Mouse (Mus musculus) mesoderm, embryonic 11.5 days (tissue): Measurements from ENCODE around the gene Tuft1.
"Not testable (repeated sequence)": the region's sequence is repeated elsewhere in the genome, so short reads cannot be mapped to it uniquely, and the experiment has no call there.

Experiments used
- DNase-seq: peaks from one replicate; pipeline ENCODE4 v3.0.0-alpha.2; 2012; ENCODE audit warnings: low read depth, low spot score

The Tuft1 gene

DNA sequence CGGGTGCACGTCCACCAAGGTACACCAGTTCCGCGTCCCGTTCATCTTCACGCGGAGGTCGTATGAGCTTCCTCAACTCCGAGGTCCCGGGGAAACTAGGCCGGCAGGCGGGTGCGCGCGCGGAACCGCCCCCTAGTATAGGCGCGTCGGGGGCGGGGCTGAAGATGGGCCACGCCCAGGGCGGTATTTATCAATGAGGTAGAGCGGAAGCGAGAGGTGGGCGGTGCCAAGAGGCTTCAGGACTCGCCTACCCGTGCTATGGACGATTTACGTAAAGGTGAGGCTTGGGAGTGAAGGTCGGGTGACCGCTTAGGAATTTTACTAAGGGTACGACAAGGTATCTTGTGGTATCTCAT is at the start of gene Tuft1:
Tuft1 (minus strand) TSS at position 133 of the 356 bp plus-strand sequence.
- not testable (repeated sequence) for DNase-seq

DNA sequence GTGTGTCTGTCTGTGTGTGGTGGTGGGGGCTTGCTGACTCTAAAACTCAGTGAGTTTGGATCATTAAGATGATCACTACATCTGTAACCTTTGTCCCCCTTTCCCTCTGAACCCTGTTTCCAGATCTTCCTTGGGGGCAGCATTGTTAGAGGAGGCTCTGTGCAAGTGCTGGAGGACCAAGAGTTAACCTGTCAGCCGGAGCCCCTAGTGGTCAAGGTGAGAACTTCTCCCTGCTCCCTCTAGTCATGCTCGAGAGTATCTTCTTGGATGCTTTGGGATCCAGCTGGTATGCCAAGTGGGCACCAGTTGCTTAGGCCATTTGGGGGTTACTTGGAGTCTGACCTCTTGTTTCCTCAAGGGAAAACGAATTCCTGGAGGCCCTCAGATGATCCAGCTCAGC is 44.7 kb upstream of the Tuft1 start:
- DNase-seq: not testable (repeated sequence)

DNA sequence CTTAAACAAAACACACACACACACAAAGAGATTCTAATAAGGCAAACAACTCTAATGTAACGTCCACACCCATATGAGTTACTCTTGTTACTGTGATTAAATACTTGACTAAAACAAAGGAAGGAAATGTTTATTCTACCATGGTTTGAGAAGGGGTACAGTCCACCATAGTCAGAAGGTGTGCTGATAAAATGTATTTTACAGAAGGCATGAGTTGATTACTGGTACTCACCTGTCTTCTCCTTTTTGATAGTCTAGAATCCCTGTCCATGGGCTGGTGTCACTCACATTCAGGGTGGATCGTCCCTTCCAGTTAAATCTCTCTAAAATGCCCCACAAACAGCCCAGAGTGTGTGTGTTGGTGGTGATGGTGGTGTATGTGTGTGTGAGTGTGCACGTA is 44.2 kb upstream of the Tuft1 start:
- no peak for DNase-seq

DNA sequence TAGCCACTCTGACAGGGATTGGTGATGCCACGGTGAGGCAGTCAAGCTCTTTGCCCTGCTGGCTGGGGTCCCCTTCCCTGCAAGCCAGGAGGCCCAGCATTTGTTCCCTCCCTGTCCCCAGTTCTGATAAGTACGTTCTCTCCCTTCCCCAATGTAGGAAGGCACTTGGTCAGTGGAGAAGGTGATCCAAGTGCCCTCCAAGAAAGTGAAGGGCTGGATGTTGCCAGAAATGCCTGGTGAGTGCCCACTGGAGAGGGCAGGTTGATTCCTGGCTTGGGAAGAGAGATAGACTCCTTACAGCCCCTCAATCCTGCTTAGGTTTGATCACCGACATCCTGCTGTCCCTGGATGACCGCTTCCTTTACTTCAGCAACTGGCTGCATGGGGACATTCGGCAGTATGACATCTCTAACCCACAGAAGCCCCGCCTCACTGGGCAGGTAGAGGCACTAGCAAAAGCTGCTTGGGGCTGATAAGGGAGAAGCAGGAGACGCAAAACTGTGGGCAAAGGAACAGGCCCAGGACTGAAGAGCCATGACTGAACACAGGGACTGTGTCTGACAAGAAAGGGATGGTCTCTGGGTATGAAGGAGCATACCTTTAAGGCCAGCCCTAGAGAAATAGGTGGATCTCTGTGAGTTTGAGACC is 43.6 kb upstream of the Tuft1 start:
- DNase-seq: not testable (repeated sequence)

DNA sequence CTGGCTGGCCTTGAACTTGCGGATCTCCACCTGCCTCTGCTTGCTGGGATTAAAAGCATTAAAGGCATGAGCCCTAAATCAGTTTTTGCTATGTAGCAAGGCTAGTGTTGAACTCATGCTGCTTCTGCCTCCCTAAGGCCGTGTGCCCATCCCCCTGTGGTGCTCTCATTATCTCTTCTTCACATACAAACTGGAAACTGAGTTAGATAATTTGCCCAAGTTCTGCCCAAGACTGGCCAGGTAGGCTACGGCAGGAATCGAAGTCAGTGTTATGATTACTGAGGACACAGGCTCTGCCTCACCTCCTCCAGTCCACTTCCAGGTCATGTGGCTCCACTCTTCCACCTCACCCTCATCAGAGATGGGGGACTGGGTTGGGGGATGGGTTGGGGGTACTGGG is 37.6 kb upstream of the Tuft1 start:
- DNase-seq: not testable (repeated sequence)

DNA sequence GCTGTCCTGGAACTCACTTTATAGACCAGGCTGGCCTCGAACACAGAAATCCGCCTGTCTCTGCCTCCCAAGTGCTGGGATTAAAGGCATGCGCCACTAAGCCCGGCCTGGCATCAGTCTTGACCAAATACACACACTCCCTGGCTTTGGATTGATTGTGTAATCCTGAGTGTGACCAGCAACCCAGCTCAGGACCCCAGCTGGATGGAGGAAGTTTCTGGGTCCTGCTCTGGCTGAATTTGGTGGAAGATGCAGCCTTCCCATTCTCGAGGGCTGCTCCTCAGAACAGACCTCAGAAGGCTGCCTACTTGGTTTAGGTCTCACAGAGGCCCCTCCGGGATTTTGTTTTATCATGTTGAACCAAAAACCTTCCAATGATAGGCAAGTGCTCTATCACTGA is 36.9 kb upstream of the Tuft1 start:
- not testable (repeated sequence) for DNase-seq

DNA sequence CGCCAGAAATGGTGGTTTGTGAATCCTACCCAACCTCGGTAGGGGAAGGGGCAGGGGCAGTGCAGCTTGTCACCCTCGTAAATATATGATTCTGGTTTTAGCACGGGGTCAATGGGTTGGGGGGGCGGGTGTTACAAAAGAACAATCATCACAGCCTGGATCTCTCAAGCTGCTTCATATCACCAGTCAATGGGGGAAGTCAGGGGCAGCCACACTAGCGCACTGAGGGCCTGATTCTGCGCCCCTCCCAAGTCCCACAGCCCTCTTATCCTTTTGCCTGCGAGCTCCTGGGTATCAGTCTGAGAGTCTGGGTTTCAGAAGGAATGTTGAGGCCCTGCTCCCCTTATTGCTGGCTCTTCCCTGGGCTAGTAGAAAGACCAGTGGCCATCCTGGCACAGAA is 35.2 kb upstream of the Tuft1 start:
- not testable (repeated sequence) for DNase-seq

DNA sequence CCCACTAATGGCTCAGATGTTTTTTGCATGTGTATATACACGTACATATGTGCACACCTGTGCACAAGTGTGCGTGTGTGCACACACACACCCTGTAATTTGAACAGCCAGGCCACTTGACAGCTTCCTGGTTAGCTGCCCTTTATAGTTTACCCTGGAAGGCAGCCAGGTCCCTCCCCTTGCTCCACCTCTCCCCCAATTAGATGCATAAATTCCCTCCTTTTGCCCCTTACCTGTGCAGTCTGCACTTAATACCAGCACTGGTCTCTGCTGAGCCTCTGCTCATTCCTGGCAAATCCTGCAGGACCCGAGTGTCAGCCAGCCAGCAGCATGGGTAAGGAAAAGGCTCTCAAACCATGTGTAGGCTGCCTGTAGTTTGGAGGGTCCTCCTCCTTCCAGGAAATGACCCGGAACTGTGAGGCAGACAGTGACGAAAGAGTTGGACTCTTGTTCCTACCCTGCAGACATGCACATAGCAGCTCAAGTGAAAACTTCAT is 34.7 kb upstream of the Tuft1 start, which contains the start of gene Selenbp2:
Selenbp2 (plus strand) TSS at position 228 of the 497 bp plus-strand sequence.
- no peak for DNase-seq

DNA sequence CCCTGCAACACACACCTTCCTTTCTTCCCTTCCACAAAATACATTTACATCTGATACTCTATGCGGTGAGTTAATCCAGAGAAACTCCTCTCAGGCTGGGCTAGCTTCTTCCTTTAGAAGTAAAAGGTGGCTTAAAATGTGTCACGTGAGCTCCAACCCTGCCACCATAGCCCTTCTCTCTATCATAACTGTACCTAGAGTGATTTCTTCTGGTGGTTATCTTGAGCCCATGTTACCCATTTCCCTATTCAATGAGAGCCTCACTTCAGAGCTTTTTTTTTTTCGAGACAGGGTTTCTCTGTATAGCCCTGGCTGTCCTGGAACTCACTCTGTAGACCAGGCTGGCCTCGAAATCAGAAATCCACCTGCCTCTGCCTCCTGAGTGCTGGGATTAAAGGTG is 33.0 kb upstream of the Tuft1 start:
- DNase-seq: not testable (repeated sequence)

DNA sequence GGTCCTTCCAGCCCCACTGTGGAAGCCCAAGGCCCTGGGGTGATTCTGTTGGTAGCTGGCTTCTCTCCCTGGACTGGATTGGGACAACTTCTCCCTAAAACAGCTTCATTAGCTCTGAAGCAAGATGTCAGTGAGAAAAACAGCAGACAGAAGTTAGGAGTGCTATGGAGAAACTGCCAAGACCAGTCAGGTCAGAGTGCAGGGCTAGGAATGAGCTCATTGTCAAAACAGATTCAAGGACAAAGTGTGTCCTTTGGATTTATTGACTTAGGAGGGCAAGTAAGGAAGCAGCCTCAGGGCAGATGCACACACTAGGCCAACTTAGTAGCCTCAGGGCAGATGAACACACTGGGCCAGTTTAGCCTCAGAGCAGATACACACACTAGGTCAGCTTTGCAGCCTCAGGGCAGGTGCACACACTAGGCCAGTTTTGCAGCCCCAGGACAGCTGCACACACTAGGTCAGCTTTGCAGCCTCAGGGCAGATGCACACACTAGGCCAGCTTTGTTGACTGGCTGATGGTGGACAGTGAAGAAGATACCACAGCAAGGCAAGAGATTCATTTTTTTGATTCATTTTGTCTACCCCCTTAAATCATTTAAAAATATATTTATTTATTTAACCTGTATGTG is 32.1 kb upstream of the Tuft1 start:
- no peak for DNase-seq

DNA sequence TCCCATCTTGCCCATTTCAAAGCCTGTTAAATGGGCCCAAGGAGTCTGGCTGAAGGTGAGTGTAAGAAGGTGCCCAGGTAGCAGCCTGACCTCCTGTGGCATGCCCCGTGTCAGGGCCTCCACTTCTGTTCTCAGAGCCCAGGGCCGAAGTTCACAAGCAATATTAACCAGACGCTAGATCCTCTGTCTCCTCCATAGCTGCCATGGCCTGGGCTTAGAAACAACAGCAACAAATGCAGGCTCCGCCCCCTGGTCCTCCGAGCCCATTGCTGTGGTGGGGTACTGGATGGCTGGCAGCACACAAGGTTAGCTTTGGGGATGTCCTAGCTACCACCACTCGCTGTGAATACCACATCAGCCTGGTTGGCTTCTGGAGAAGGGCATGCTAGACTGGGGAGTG is 31.5 kb upstream of the Tuft1 start:
- DNase-seq: not testable (repeated sequence)

DNA sequence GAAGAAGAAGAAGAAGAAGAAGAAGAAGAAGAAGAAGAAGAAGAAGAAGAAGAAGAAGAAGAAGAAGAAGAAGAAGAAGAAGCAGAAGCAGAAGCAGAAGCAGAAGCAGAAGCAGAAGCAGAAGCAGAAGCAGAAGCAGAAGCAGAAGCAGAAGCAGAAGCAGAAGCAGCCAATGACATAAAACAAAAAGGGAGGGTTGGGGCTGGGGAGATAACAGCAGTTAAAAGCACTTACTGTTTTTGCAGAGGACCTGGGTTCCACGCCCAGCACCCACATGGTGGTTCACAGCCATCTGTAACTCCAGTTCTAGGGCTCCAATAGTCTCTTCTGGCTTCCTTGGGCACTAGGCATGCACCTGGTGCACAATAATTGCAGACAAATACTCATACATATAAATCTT is 30.5 kb upstream of the Tuft1 start:
- DNase-seq: not testable (repeated sequence)

DNA sequence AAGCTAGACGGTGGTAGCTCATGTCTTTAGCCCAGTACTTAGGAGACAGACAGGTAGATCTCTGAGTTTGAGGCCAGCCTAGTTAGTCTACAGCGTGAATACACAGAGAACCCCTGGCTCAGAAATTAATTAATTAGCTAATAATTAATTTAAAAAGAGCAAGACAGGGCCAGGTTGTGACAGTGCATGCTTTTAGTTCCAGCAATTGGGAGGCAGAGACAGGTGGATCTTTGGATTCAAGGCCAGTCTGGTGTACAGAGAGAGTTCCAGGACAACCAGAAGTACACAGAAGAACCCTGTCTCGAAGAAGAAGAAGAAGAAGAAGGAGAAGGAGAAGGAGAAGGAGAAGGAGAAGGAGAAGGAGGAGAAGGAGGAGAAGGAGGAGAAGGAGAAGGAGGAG is 30.0 kb upstream of the Tuft1 start:
- DNase-seq: not testable (repeated sequence)

DNA sequence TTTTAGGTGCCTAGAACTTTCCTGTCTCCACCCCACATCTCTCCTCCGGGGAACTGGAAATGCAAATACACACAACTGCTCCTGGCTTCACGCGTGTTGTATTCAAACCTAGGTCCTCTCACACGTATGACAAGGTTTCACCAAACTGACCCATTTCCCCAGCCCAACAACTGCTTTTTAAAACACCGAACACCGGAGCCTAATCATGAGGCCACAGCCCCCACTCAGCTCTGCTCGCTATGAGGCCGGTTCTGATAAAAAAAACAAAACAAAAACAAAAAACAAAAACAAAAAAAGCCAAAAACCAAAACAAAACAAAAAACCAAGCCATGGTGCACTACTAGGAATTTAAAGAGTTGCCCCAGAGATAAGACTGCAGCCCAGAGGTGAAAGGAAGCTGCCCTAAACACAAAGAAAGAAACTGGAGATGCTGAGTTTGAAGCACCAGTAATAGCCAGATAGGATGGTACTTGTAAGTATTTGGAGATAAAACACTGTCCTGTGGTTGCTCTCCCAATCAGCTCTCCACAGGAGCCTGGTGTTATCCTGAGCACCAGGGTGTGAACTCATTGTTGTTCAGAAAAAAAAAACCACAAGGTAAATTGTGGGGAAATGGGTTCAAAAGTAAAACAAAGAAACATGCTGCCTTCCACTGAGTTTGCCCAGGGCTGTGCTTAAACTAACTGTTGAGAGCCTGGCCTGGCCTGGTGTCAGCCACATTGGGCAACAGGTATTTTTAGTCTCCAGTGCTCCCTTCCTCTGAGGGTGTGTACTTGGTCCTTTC is 27.5 kb upstream of the Tuft1 start:
- DNase-seq: not testable (repeated sequence)

DNA sequence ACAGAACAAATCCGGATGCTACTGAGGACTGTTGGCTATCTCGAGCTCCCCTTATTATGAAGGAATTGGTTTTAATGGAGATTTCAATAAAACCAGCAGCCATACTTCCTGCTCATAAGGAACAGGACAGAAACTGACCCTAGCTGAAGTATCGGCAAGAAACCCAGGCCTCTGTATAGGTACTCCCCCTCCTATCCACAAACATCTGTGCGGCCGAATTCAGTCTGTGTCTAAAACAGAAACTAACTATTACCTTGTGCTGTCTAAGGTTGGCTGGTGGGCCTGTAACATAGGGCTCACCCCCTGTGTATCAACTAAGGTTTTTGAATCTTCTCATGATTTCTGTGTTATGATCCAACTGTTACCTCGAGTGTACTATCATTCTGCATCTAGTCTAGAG is 25.0 kb upstream of the Tuft1 start:
- no peak for DNase-seq

DNA sequence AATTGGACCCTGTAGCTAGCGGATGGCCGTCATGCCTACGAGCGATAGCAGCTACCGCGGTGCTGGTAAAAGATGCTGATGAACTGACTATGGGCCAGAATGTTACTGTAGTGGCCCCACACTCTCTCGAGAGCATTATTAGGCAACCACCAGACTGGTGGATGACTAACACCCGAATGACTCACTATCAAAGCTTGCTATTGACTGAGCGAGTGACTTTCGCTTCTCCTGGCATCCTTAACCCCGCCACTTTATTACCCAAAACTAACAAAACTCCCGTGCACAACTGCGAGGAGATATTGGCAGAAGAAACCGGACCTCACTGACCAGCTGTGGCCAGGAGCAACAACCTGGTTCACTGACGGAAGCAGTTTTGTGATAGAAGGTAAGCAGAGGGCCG is 22.1 kb upstream of the Tuft1 start:
- DNase-seq: no peak

DNA sequence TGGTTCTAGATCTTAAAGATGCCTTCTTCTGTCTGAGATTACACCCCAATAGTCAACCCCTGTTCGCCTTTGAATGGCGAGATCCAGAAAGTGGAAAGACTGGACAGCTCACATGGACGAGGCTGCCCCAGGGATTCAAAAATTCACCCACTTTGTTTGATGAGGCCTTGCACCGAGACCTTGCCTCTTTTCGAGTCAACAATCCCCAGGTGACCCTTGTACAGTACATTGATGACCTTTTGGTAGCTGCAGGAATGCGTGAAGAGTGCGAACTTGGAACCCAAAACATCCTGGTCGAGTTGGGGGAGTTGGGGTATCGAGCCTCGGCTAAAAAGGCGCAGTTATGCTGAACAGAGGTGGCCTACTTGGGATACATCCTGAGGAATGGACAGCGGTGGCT is 21.4 kb upstream of the Tuft1 start:
- DNase-seq: not testable (repeated sequence)

DNA sequence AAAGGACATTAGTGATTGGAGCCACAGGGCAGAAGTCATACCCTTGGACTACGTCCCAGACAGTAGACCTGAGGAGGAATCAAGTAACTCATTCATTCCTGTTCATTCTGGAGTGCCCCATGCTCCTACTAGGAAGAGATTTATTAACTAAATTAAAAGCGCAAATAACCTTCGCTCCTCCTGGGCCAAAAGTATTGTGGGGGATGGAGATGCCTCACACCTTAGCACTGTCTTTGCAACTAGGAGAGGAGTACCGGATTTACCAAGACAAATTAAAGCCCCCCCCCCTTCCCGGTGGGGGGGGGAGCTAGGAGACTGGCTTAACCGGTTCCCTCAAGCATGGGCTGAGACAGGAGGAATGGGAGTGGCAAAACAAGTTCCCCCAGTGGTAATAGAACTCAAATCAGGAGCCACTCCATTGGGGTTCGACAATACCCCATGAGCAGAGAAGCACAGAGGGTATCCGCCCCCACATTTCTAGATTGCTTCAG is 20.7 kb upstream of the Tuft1 start:
- no peak for DNase-seq

DNA sequence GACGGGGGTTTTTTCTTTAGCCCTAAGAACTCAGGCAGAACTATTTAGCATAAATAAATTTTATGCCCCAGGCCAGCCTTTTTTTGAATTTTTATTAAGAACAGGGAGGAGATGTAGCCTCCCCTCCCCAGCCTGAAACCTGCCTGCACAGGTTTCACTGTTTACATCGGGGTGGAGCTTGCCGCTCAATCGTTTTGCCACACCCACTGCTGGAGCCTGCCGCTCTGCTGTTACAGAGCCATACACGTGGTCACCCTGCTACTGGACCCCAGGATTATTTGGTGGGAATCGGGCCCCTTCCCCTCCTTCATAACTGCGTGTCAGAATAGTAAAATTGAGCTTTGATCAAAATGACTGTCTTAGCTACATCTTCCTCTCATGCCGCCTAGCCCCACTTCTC is 16.4 kb upstream of the Tuft1 start:
- DNase-seq: not testable (repeated sequence)

DNA sequence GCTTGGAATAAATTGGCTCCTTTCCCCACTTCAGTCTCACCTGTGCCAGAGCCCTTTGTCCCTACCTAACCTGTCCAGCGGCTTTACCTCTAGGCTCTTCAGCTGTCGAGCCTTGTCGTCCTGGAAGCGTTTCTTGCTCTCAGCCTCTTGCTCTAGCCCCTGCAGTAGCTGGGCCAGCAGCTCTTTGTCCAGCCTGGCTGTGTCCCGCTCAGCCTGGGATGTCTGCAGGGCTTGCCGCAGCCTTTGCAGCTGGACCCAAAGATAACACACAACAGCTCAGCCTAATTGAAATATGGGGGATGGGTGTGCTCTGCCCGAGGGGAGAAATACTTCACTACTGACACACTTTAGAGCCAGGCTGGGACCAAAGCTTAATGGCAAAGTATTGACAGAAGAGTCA is 7.2 kb upstream of the Tuft1 start:
- DNase-seq: not testable (repeated sequence)

DNA sequence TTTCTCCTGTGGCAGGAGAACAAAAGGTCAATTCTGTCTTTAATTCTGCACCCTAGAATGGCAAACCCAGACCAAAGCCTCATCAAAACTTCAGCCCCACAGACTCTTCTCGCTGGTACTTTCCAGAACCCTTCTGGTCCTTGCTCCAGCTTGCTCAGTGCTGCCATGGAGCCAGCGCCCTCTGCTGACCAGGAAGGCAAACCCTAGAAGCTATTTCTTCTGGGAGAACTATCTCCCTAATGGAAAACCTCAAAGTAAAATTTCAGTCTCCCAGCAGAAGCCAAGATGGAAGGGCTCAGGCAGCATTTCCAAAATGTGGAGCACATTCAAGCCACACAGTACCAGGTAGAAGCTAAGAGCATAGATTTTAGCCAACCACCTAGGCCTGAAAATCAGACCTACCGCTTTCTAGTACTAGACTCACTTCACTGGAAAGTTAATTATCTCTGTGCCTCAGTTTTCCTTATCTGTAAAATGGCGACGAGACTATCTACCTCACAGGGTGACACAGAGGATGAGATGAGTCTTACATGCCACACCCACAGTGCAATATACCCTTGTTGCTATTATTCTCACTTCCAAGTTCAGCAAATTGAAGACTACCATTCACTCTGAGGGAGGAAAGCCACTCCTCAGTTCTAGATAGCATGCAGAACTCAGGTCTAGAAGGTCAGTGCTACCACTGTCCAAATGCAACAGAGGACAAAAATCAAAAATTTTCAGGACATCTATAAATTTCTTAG is 6.6 kb upstream of the Tuft1 start:
- DNase-seq: not testable (repeated sequence)

DNA sequence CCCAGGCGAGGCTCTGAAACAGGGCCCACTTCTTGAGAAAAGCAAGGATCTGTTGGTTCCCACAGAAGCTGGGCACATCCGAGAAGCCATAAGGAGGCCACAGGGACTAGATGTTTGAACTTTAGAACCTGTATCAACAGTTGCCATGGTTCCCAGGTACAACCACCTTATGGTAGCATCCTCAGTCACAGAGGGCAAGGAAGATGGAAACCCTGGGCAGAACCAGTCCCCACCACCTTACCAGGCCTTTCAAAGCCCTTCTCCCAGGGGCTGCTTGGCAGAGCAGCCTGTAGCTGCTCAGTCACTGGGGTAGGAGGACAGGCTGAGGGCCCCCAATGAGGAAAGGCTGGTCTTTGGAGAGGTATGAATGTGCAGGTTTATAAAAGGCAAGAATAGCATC is 2.2 kb upstream of the Tuft1 start:
- not testable (repeated sequence) for DNase-seq
